Mouse (Mus musculus): ENCODE measurements around the gene Ppp5c. TPM values are rescaled to one million over a fixed set of nuclear protein-coding genes. Genes with fewer than 3 reads are reported as not detected.

Ppp5c gene
- total and polyA plus RNA-seq, 2 experiments from 2014 or later = 65.7 to 137 TPM

DNA sequence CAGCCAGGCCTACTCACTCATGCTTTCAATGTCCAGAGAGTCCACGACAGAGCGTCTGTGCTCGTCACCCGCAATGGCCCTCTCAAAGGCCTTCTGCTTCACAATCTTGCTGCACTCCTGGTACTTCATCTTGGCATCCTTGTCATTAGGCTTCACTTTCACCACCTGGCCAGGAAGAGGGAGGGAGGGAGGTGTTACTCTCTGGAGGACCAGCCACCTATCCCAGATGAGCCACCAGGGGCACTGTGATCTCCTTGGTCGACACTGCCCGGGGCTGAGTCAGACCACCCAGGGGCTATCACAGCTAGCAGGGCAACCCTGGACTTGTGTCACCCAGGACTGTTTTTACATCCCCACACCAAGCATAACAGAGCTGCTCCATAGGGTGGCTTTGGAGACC, 12.3 kb downstream of the Ppp5c start:
- Histone ChIP-seq H3K4me1 (ENCODE audit: insufficient read depth) (0 out of 2 replicates have a peak, but pooled peaks cover 4% of the 10 kb centered on the region), H3K4me3 (ENCODE audit: low read depth, low read length) (no peak overlapping the region), H3K36me3 (ENCODE audit: insufficient read depth) (peaks cover 64% of the 10 kb centered on the region), H3K9ac (no peak overlapping the region), H3K27me3 (ENCODE audit: insufficient read depth, low read length) (no peaks in the 10 kb centered on the region), H3K4me2 (ENCODE audit: low read depth) (no peak overlapping the region), H3K27ac (ENCODE audit: low read depth, low read length) (no peak overlapping the region), H3K9me3 (ENCODE audit: low read length) (no peaks in the 10 kb centered on the region)
- ATAC-seq (no peak), DNase-seq (no peak)
- TF ChIP-seq CTCF (IDR thresholded peaks at IDR 0.05; ENCODE audit: low read depth) = peak; percentile 30; the same call in 1 of the 2 replicates
- 79% methylated on average over 6 of the region's 6 CpGs for WGBS

DNA sequence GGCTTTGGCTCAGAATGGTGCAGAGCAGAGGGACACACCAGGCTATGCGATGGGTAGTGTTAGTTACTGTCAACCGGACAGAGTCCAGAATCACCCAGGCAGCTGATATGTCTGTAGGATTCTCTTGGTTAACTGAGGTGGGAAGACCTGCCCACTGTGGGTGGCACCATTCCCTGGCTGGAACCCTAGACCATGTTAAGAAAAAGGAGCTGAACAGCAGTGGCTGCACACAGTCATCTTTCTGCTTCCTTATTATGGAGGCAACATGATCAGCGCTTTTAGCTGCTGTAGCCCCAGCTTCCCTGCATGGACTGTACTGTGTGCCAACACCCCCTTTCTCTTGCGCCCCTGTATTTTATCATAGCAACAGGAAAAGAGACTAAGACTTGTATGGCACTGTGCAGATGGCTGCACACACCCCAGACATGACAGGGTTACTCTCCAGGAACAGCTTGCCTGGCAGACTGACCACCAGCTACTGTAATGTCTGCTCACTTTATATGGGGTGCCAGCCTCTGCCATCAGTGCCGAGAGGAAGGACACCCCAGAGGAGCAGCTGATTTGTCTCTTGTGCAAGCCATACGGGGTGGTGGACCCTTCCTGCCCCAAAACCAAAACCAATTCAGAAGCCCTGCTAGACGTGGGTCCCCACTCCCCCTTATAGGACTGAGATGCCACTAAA, 15.7 kb downstream of the Ppp5c start:
- Histone ChIP-seq H3K27me3 (ENCODE audit: insufficient read depth, low read length) (no peaks in the 10 kb centered on the region), H3K4me1 (ENCODE audit: insufficient read depth) (0 out of 2 replicates have a peak, but pooled peaks cover under 1% of the 10 kb centered on the region), H3K9me3 (ENCODE audit: low read length) (no peaks in the 10 kb centered on the region), H3K9ac (no peak overlapping the region), H3K27ac (ENCODE audit: low read depth, low read length) (no peak overlapping the region), H3K4me3 (ENCODE audit: low read depth, low read length) (no peak overlapping the region), H3K4me2 (ENCODE audit: low read depth) (no peak overlapping the region), H3K36me3 (ENCODE audit: insufficient read depth) (peaks cover 82% of the 10 kb centered on the region)
- no peak for DNase-seq
- no peak for TF ChIP-seq CTCF (IDR thresholded peaks at IDR 0.05; ENCODE audit: low read depth)
- WGBS = 91% methylated on average over 7 of the region's 7 CpGs
- no peak for ATAC-seq

DNA sequence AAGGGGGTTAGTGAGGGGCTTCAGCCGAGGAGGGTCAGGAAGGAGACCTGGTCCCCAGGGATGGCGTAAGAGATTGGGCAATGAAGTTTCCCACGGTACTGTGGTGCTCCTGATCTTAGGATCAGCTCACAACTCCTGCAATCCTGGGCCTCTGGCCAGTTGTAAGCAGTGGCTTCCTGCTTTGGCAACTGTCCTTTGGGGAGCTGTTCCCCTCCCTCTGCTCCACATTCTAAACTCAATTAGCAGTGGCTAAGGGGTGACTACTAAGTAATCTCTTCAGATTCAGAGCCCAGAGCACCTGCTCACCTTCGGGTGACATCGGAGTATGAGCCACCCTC, 17.7 kb downstream of the Ppp5c start:
- no peak for DNase-seq
- H3K4me3 ChIP-seq (ENCODE audit: low read depth, low read length) = no peak overlapping the region
- no peak overlapping the region for H3K27ac ChIP-seq (ENCODE audit: low read depth, low read length)
- 87% methylated on average over 5 of the region's 5 CpGs for WGBS
- H3K4me1 ChIP-seq (ENCODE audit: insufficient read depth) = no peaks in the 10 kb centered on the region
- no peak for TF ChIP-seq CTCF (IDR thresholded peaks at IDR 0.05; ENCODE audit: low read depth)
- peaks cover 94% of the 10 kb centered on the region for H3K36me3 ChIP-seq (ENCODE audit: insufficient read depth)
- no peaks in the 10 kb centered on the region for H3K27me3 ChIP-seq (ENCODE audit: insufficient read depth, low read length)
- H3K9me3 ChIP-seq (ENCODE audit: low read length) = no peaks in the 10 kb centered on the region
- H3K9ac ChIP-seq = no peak overlapping the region
- no peak for ATAC-seq
- no peak overlapping the region for H3K4me2 ChIP-seq (ENCODE audit: low read depth)

DNA sequence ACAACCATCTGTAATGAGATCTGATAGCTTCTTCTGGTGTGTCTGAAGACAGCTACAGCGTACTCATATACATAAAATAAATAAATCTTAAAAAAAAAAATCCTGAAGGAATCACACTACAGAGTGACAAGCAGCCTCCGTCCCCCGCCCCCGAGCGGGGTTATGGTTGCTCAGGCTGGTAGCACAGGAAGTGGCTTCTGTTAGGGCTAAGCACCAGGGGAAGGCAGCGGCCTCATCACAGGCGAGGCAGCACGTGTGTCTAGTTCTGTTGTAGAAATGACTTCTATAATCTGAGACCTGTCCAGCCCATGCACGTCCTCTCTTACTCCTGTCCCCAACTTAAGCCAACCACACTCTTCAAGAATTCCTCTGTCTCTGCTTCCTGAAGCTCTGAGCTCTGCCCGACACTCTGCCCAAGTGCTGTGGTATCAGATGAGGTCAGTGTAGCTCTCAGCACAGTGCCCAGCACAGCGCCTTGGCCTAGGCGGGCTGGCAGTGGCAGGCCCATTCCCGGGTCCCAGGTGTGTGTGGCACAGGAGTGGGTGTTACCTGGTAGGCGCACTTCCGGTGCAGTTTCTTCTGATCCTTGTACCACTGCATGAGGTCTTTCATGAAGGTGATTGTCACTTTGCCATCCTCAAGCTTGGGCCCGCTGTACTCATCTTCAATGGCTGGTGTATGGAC, 18.3 kb downstream of the Ppp5c start:
- ATAC-seq (no peak), DNase-seq (no peak)
- Histone ChIP-seq H3K36me3 (ENCODE audit: insufficient read depth) (peaks cover 94% of the 10 kb centered on the region), H3K27ac (ENCODE audit: low read depth, low read length) (no peak overlapping the region), H3K9ac (no peak overlapping the region), H3K4me3 (ENCODE audit: low read depth, low read length) (no peak overlapping the region), H3K4me2 (ENCODE audit: low read depth) (no peak overlapping the region), H3K9me3 (ENCODE audit: low read length) (no peaks in the 10 kb centered on the region), H3K27me3 (ENCODE audit: insufficient read depth, low read length) (no peaks in the 10 kb centered on the region), H3K4me1 (ENCODE audit: insufficient read depth) (no peaks in the 10 kb centered on the region)
- TF ChIP-seq CTCF (IDR thresholded peaks at IDR 0.05; ENCODE audit: low read depth) = no peak
- 94% methylated on average over 16 of the region's 16 CpGs for WGBS

DNA sequence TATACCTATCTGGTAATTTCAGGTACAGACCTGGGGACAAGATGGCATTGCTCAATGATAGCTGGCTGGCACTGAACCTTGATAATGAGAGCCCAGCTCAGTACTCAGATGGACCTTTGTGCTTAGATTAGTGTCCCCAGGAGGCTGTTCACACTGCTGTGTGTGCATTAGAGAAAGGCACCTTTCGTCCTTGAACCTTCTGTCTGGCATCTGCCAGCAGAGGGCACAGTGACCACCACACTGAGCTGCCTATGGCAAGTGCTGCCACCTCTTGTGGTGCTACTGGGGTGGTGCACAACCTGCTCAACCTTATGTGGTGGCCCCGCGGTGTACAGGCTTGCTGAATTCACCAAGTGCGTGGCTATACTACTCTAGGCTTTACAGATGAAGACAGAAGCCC, 20.4 kb downstream of the Ppp5c start:
- Histone ChIP-seq H3K36me3 (ENCODE audit: insufficient read depth) (peaks cover 85% of the 10 kb centered on the region), H3K4me1 (ENCODE audit: insufficient read depth) (no peaks in the 10 kb centered on the region), H3K9ac (no peak overlapping the region), H3K4me3 (ENCODE audit: low read depth, low read length) (no peak overlapping the region), H3K27ac (ENCODE audit: low read depth, low read length) (no peak overlapping the region), H3K9me3 (ENCODE audit: low read length) (no peaks in the 10 kb centered on the region), H3K27me3 (ENCODE audit: insufficient read depth, low read length) (no peaks in the 10 kb centered on the region), H3K4me2 (ENCODE audit: low read depth) (no peak overlapping the region)
- DNase-seq (peak; percentile 26), ATAC-seq (peak; percentile 59)
- 84% methylated on average over 4 of the region's 4 CpGs for WGBS
- peak; percentile 79 for TF ChIP-seq CTCF (IDR thresholded peaks at IDR 0.05; ENCODE audit: low read depth)

DNA sequence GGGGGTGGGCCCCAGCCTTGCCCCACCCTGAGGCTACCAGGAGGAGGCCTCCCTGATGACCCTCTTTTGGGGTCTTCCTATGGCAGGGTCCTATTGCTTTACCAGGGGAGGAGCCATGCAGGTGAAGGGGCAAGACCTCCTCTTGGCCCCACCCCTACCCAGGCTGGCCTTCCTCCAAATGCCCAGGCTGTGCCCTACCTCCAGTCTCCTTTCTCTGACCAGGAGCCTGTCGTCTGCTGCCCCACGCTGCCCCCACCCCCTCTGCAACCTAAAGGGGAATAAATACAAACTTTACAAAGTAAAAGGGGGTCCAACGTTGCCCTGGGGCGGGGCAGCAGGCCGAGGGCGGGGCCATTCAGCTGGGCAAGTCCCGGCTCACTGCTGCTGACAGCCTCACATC, 23.0 kb downstream of the Ppp5c start:
- Histone ChIP-seq H3K36me3 (ENCODE audit: insufficient read depth) (peaks cover 61% of the 10 kb centered on the region), H3K4me2 (ENCODE audit: low read depth) (no peak overlapping the region), H3K4me3 (ENCODE audit: low read depth, low read length) (no peak overlapping the region), H3K9ac (no peak overlapping the region), H3K4me1 (ENCODE audit: insufficient read depth) (no peaks in the 10 kb centered on the region), H3K27me3 (ENCODE audit: insufficient read depth, low read length) (no peaks in the 10 kb centered on the region), H3K27ac (ENCODE audit: low read depth, low read length) (no peak overlapping the region), H3K9me3 (ENCODE audit: low read length) (no peaks in the 10 kb centered on the region)
- ATAC-seq (no peak), DNase-seq (no peak)
- WGBS = 85% methylated on average over 7 of the region's 7 CpGs
- no peak for TF ChIP-seq CTCF (IDR thresholded peaks at IDR 0.05; ENCODE audit: low read depth)

DNA sequence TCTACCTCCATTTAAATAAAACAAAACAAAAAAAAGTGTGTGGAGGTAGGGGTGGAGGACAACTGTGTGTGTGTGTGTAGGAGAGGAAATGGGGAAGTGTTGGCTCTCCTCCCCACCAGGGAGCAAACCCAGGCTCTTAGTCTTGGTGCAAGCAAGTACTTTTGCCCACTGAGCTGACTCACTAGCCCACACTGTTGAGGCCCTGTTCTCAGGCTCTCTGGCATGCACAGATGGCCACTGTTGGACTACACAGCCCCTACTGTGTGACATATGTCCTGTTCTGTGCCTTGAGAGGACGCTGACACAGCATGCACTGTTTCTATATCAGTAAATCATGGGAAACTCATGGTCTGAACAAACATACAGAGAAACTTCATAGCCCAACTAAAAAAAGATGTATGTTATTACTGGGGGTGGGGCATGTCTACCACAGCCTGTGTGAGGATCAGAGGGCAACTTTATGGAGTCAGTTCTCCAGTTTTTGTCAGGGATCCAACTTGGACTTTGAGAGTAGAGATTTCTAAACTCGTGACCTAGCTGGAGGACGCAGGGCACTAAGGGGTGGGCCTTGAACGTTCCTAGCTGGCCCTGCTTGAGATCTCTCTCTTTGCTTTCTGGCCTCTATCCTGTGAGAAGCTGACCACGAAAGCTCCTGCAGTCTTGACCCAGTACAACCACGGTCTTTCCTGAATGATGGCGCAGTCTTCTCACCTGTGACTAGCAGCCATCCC, 24.3 kb downstream of the Ppp5c start:
- DNase-seq (no peak), ATAC-seq (no peak)
- Histone ChIP-seq H3K9ac (no peak overlapping the region), H3K4me2 (ENCODE audit: low read depth) (no peak overlapping the region), H3K9me3 (ENCODE audit: low read length) (no peaks in the 10 kb centered on the region), H3K27me3 (ENCODE audit: insufficient read depth, low read length) (no peaks in the 10 kb centered on the region), H3K4me1 (ENCODE audit: insufficient read depth) (no peaks in the 10 kb centered on the region), H3K27ac (ENCODE audit: low read depth, low read length) (no peak overlapping the region), H3K36me3 (ENCODE audit: insufficient read depth) (peaks cover 50% of the 10 kb centered on the region), H3K4me3 (ENCODE audit: low read depth, low read length) (no peak overlapping the region)
- 82% methylated on average over 7 of the region's 7 CpGs for WGBS
- TF ChIP-seq CTCF (IDR thresholded peaks at IDR 0.05; ENCODE audit: low read depth) = no peak
